Mouse (Mus musculus): ENCODE results near the gene Tctn3.
"Not testable (repeated sequence)": the region's sequence is repeated elsewhere in the genome, so short reads cannot be mapped to it uniquely, and the experiment has no call there.

The Tctn3 gene

DNA sequence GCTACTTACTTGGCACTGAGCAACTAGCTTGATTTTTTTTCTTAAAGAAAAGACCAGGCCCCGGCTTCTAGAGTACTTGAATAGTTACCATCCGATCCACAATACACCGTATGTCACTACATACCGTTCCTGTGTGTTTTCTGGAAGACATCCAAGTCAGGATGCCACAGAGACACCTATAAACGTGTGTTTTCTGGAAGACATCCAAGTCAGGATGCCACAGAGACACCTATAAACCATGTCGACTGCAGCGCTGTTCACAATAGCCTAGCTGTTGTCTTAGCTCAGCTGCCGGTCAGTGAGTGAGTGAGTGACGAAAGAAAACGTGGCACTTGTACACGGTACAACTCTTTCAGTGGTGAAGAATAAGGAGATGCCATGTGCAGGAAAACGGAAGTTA is 13.9 kb upstream of the Tctn3 start:
- DNase-seq (ENCODE audit: low spot score in 2 of 2): no peak

DNA sequence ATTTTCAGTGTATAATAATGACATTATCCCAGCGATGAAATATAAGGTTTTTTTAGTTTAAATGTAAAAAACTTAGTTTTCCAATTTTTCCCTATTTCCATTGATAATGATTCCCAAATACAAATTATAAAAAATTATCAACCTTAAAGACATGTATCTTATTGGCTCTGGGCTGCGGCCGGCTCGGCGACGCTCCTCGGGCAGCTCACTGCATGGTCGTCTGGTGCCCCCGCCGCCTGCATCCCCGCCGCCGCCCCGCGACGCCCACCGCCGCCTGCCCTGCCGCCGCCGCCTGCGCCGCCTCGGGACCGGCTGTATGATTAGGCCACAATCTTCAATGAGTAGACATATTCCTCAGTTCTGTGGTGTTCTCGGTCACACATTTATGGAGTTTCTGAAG is 9.6 kb upstream of the Tctn3 start:
- not testable (repeated sequence) for DNase-seq (ENCODE audit: low spot score in 2 of 2)

DNA sequence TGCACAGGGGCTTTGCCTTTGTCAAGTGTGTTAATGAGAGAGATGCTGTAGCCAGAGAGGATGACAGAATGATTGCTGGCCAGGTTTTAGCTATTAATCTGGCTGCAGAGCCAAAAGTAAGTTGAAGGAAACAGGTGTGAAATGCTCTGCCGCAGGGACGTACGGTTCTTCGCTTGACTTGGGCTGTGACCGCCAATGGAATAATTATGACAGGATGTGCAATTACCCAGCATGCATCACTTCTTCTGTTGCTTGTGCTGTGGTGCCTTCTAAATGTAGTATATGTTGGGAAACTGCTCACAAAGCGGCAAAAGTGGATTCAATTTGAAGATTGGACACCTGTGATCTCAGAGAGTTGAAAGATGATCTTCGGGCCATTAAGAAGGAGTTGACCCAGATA is 4.0 kb upstream of the Tctn3 start:
- DNase-seq (ENCODE audit: low spot score in 2 of 2): no peak

DNA sequence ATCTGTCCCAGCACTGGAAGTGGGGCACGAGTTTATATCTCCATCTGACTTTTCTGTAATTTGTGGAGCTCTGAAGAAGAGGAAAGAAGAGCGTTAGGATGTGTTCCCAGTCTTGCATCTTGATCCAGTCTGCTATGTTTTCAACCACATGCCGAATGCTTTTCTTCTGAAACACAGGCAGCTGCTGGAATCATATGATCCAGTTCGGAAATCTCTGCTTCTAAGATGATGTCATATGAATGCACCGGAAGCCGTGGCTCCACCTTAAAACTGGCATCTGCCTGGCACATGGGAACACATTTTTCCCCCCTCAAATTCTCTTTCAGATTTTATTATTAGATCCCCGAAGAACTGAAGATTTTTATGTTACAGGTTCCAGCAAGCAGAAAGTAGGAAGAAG is 2.8 kb upstream of the Tctn3 start:
- DNase-seq (ENCODE audit: low spot score in 2 of 2): no peak

DNA sequence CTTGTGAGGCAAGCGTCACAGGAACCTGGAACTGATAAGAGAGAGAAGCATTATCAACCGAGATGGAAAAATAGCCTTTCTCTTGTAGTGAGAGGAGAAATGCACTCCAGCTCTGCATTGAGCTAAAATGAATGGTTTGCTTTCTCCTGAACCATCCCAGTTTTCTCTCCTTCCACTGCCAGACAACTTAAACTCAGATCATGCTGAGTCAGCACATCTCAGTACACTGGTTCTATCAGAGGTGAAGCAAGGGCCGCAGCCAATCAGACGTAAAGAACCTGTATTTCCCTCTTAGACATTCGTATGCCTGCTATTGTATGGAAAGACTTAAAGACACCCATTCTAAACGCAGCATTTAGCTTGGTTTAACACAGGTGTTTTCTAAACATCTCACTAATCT is 4.4 kb downstream of the Tctn3 start:
- no peak for DNase-seq (ENCODE audit: low spot score in 2 of 2)

DNA sequence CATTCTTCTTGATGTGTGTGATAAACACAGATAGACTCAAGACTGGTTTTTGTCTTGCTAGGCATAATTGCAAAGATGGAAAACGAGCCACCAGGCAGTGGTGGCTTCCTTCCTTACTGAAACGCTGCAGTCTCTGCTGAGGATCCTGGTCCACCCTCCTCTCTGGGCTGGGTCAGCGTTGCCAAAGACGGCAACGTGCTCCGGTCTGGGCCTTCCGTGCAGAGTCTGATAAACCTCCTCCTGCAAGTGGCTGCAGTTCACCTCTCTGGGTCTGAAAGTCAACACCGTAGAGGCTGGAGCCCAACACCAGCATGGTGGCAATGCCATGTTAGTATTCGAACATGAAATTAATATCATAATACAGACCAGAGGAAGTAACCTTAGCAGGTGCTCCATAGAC is 6.8 kb downstream of the Tctn3 start:
- no peak for DNase-seq (ENCODE audit: low spot score in 2 of 2)

DNA sequence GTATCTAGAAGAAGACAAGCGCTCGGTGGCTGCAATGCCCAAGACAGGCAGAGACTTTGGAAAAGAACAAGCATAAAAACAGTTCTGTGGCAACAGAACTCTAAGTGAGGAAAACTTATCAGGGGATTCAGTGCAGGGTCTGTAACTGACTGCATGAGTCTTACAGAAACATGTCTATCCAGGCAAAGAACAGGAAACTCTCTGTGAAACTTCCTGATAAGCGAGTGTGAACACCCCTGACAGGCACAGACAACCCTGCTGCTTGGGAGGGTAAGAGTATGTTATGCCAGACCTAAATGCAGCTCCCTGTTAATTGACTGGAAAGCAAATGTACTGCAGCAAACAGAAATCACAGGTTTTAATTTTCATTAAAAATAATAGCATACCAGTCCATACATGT is 10.2 kb downstream of the Tctn3 start:
- no peak for DNase-seq (ENCODE audit: low spot score in 2 of 2)

DNA sequence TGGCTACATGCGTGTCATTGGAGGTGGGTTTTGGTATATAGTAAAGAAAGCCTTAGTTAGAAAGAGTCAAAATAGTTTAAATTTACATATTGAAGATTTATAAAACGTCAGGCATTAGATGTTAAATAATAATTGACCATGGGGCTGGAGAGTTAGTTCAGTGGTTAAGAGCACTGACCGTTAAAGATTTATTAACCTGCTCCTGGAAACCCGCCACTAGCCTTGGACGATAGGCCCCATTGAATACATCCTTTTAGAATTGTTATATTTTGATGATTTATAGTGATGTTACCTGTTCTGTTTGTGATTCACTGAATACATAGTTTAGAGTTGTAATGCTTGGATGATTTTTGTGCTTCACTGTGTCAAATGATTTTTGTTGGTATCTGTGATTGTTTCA is 11.2 kb downstream of the Tctn3 start:
- DNase-seq (ENCODE audit: low spot score in 2 of 2): not testable (repeated sequence)

DNA sequence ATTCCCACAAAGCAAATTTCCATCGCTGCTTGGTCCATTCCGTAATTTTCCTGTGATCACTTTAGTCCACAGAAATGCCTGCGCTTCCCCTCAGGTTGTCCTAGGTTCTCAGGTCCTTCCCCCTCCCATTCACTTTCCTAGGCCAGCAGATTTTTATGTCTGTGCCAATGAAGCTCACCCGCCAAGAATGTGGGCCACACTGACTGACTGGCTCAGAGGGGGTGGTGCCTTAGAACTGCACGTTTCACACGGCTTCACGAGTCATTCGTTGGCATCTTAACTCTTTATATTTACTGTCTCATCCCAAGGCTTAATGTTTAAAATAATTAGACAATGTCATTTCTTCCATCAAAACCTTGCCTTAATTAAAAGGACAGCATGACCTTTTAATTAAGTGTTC is 16.2 kb downstream of the Tctn3 start:
- DNase-seq (ENCODE audit: low spot score in 2 of 2): no peak

DNA sequence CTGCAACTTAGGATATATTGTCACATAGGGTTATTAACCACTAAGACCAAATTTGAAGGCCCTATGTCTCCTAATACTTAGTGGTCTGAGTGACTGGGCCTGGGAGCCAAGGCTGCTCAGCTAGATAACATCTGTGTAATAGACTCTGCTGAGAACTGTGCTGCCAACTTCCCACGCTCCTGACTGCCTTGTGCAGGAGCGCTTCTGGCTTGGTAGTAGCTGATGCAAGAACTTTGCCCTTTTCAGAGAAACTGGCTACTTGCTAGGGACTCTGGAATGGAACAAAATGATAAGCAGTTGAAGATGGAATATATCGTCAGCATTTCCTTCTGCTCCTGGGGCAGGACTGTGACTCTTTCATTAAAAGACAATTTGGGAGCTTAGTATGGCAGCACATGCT is 16.8 kb downstream of the Tctn3 start:
- no peak for DNase-seq (ENCODE audit: low spot score in 2 of 2)

DNA sequence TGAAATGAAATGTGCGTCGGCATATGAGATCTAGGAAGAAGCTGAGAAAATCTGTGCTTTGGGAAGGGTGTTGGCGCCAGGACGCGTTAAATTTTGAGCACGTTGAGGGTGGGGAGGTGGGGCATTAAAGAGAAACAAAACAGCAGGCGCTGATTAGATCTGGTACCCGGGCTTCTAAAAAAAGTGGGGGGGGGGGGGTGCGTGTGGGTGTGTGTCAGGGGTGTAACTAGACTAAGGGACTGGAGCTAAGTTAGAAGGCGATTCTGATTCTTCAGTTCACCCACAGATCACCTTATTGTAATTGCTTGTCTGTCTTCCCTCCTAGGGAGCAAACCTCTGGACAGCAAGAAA is 22.5 kb downstream of the Tctn3 start:
- no peak for DNase-seq (ENCODE audit: low spot score in 2 of 2)

DNA sequence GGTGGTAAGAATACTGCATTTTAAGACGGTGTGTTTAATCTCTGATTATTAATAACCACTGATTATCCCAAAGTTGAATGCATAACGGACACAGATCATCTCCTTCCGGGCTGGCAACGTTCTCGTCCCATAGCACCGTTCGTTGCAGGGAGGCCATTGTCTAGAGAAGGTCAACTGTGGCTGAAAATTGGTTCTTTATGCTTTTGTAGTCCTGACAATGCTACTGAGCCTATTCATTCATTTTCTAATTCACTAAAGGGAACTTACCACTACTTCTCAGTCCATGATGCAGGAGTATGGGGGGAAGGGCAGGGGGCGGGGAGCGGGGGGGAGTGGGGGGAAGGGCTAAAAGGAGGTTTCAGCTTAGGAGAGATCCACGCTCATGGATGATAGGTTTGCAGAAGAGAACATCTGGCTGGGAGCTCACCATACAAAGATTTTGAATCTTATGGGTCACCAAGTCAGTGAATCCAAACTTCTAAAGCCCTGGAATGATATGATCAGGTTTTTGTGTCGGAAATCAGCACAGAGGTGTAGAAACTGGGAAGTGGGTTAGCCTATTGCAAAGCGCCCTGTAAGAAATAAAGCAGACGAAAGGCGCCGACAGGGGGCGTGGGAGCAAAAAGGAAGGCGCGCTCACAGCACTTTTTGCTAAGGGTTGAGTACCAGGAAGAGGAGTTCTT is 23.0 kb downstream of the Tctn3 start:
- DNase-seq (ENCODE audit: low spot score in 2 of 2): peak; percentile 88 to 96

DNA sequence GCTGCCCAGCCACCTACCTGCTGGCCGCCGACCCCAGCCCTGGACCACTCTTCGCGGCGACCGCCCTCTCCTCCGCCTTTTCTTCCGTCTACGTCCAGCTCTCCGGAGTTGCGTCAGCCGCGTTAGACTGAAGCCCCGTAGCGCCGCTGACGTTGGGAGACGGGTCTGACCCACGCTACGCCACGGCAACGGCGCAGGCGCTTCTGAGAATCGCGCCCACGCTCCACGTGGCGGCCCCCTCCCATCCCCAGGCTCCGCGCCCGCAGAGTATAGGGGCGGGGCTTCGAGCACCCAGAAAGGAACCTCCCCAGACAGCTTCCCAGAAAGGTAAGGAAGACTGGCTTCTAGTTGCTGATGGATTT is 23.8 kb downstream of the Tctn3 start, which contains the start of gene Aldh18a1:
Gene Aldh18a1 (minus strand): TSS at position 171 of the 362 bp plus-strand sequence.
- peak; percentile 85 to 92 for DNase-seq (ENCODE audit: low spot score in 2 of 2)

DNA sequence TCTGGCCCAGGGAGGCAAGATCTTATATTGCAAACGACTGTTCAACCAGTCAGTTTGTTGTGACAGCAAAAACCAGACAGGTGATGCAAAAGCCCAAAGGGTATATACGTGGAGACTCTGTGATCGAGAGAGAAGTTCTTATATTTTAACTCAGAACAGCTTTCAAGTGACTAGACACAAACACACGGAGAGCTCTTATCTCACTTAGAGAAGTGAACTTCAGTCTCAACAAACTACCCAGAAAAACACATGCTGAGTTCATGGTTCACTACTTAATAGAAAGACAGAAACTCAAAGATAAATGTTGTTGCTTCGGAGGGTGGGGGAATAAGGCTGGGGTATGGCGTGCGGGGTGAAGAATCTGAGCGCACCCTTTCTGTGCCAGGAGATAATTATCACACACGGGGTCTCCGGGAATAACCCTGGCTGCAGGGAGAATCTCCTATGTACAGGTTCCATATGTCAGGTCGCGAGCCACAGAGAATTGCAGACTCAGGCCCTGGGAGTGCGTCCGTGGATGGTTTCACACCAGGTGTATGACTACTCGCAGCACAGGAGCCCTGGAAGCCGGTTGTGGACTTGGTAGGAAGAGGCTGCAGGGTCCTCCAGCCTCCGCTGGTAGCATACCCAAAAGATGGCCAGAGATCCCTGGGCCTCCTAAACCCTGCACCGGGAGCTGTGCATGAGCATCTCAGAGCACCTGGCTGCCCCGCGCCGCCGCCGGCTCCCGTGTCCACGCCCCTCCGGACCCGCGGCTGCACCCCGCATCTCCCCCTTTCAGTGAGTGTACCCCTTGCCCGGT is 24.3 kb downstream of the Tctn3 start:
- no peak for DNase-seq (ENCODE audit: low spot score in 2 of 2)

DNA sequence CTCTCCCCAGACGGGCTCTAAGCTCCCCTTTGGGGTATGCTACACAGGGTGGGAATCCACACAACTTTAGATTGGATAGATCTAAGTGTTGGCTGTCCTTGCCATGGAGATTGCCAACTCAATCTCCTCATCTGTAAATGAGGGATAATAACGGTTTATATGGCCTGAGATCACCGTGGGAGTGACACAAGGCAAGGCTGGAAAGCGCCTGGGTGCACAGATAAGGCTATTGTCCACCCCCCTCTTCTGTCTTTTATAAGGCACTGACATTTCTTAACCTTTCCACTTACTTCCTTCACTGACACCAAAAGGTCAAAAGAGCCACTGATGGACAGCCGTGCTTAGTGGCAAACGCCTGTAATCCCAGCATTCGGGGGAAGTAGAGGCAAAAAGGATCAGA is 25.1 kb downstream of the Tctn3 start:
- DNase-seq (ENCODE audit: low spot score in 2 of 2): peak in 1 of 2 experiments; percentile 19

DNA sequence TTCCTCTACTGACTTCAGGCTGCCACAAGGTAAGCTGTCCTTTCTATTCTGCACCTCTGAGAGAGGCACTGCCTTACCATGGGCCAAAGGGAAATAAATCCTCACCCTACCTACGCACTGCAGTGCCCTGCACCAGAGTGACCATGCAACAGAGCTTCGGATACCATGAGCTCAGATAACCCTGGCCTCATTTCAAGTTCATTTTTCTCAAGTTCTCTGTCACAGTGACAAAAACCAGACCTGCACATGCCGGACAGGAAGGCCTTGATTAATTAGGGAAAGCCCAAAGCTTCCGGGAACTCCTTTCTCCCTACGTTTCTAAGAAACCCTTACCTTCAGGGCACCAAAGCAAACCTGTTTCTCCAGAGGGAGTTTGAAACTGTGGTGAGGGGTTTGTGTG is 30.4 kb downstream of the Tctn3 start:
- DNase-seq (ENCODE audit: low spot score in 2 of 2): no peak

DNA sequence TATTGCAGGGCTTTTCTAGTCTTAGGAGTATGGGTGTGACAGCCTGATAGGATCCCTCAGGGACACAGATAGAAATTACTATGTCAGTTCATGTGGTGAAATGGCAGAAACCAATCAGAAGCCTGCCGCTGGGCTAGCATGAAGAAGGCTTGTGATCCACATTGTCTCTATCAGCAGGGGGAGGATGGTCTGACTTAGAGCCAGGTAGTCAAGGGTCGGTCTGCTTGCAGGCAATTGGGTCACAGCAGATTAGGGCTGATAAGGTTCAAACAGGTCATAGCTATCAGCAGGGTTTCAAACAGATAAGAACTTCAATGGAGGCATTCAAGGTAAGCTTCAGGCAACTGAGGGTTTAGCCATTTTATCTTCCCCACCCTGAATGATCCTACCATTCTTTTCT is 31.1 kb downstream of the Tctn3 start:
- no peak for DNase-seq (ENCODE audit: low spot score in 2 of 2)

DNA sequence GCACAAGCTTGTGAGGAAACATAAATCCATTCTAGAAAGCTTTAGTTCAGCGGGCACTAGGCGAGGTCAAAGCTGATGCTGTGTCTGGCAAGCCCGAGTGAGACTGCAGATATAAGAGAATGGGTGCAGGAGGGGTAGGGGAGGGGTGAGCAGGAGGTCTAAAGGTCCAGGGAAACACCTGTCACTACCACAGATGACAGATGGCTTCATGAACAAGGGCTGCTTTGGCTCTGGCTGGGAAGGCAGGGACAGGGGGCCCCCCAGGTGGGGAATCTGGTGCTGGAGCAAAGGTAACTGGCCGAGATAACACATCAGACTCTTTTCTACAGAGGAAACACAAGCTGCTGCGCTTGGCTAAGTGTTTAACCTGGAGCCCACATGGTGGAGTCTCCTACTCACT is 36.6 kb downstream of the Tctn3 start:
- DNase-seq (ENCODE audit: low spot score in 2 of 2): no peak

DNA sequence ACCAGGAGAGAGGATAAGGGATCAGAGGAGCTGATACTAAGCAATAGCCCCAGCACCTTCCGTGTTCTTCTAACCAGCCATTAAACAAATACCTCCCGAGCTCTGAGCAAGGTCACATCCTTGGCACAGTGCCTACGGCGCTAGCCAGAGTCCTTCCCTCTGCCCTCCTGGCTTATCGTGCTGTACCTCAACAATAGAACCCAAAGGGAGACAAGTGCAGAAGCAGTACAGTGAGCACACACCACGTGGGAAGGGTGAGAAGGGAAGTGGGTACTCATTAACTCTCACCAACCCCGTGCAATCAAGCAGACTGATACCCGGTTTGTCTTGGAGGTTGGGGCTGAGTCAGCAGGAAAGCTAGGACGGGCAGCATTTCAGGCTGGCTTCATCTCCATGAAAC is 41.3 kb downstream of the Tctn3 start:
- no peak for DNase-seq (ENCODE audit: low spot score in 2 of 2)

DNA sequence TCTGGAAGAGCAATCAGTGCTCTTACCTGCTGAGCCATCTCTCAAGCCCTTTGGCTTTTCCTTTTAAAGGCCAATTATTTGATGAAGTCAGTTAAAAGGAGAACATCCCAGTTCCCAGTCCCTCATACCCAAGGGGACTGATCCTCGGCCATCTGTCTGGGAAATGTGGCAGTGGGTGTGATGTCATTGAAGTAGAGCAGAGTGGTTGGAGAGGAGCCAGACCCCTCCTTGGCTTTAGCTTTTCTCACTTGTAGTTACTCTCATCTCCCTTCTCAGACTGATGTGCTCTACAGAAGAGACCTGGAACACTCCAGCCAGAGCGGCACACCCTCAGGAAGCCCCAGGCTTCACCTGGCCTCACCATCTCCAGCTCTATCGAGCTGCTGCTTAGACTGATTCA is 44.4 kb downstream of the Tctn3 start:
- DNase-seq (ENCODE audit: low spot score in 2 of 2): no peak

DNA sequence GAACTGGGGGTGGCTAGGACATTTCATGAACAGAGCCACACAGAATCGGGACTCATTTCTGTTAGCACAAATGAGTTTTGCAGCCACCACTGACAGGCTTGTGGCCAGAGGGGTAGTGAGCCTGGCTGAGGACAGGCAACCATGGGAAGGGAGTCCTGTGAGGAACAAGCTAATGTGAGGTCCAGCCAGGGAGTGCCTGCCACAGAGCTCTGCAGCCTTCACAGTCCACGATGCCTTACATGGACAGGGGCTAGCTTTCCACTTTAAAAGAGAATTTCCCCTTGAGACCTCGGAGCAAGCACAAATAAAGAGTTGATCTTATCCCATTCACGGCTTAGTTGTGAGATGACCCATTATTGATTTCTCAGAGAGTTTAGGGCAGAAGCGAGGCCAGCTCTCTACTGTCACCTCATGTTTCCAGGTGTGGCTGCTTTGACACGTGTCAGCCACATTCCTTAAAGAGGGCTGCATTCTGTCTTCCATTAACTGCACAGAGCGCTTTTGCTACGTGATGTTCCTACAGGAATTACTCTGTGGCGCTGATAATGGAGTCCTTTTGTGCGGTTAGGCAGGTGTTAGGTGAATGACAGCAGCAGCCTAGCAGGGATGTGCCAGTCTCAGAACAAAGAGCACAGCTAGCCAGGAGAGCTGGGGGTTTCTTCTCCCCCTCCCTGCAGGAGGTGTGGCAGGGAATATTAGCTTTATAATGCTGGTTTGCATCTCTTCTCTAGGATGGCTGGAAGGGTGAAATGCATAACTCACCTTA is 48.0 kb downstream of the Tctn3 start:
- no peak for DNase-seq (ENCODE audit: low spot score in 2 of 2)

DNA sequence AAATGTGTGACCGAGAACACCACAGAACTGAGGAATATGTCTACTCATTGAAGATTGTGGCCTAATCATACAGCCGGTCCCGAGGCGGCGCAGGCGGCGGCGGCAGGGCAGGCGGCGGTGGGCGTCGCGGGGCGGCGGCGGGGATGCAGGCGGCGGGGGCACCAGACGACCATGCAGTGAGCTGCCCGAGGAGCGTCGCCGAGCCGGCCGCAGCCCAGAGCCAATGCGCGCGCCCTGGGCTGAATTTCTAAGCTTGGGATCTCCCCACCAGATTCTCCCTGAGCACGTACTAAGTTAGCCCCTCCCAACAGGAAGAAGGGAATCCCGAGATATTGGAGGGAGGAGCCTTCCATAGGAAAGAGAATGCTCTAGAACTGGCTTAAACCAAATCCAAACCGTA is 50.5 kb downstream of the Tctn3 start:
- DNase-seq (ENCODE audit: low spot score in 2 of 2): not testable (repeated sequence)

DNA sequence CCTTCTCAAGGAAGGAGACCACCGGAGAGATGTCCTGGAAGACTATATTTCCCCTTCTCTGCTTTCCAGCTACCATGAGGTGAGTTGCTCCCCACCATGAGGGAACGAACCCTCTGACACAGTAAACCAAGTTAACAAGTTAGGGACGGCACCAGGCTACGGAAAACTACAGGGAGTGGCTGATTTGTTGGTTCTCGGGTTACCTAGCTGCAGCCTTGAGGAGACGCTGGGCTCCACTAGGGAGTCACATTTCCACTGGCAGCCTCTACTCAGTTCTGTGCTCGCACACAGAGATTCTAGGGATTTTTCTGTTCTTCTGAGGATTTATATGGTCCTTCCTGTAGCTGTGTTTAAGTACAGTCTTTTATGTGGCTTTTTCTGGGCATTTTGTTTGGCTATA is 56.0 kb downstream of the Tctn3 start:
- no peak for DNase-seq (ENCODE audit: low spot score in 2 of 2)
